8 mouse cellular contexts compared by ENCODE assay signal in the genomic region with DNA sequence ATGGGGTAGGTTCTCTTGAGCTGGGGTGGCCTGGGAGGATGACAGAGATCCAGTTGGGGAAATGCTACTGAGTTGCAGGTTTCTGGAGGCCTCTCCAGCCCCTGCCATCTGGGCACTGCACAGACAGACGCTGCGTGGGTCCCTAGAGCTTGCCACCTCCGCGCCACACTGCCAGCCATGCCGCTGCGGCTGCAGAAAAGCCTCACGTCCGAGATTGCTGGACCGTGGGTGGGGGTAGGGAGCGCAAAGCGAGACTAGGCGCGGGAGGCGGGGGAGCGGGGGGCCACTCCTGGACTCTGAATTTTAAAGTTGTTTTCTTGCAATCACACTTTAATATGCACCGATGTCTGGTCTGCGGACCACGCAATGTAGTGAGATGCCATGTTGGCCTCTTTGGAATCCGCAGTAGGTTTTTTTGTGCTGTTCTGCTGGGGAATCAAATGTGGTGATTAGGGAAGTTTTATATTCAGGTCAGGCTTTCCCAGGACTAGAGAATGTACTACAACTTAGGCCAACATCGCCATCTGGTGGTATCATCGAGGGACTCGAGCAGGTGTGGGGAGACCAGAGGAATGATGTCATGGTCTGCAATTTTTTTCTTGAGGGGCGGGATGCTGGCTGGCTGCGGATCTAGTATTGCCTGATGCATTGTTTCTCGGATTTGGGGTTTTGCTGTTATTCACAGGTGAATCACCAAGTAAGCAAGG. TPM values are rescaled to one million over a fixed set of nuclear protein-coding genes. Genes with fewer than 3 reads are reported as not detected.
A peak's percentile ranks its signal among the peaks of the same experiment; 100 is the strongest.
DNase-seq lines count a peak whose midpoint lies in the region; ATAC-seq and TF ChIP-seq lines count a peak whose summit lies in the region.

No protein-coding gene starts in this region.

- under 1% methylated on average over 25 of the region's 25 CpGs for WGBS in forebrain, embryonic 15.5 days
- WGBS in large intestine, adult 2 months: 8% methylated on average over 25 of the region's 25 CpGs
- 3% methylated on average over 25 of the region's 25 CpGs for WGBS in liver, embryonic 16.5 days (ENCODE audit: insufficient replicate concordance)
- 2% methylated on average over 25 of the region's 25 CpGs for WGBS in neural tube, embryonic 12.5 days
- WGBS in stomach, postnatal 0 days: 3% methylated on average over 25 of the region's 25 CpGs

- peak; percentile 75 for TF ChIP-seq CTCF in E14TG2a.4 (conservative IDR thresholded peaks at IDR 0.05; ENCODE audit: low read length)
- peak; percentile 95 for TF ChIP-seq CTCF in stomach, postnatal 0 days (IDR thresholded peaks at IDR 0.05; ENCODE audit: low read depth)

- H3K9ac ChIP-seq in forebrain, embryonic 15.5 days (replicated peaks): peak overlapping the region; percentile 38
- H3K9ac ChIP-seq in liver, embryonic 16.5 days (ENCODE audit: low read depth, low read length): peak overlapping the region; percentile 31; the same call in 1 of the 2 replicates
- peak overlapping the region; percentile 59 for H3K9ac ChIP-seq in neural tube, embryonic 12.5 days
- H3K9ac ChIP-seq in stomach, postnatal 0 days (ENCODE audit: low read length): no peak overlapping the region

- H3K27me3 ChIP-seq in E14TG2a.4 (ENCODE audit: insufficient read depth, low read length): peaks cover 47% of the 10 kb centered on the region
- H3K27me3 ChIP-seq in forebrain, embryonic 15.5 days: no peaks in the 10 kb centered on the region
- H3K27me3 ChIP-seq in liver, embryonic 16.5 days (ENCODE audit: control insufficient read depth, insufficient read depth, low read depth, low read length): peaks cover 2% of the 10 kb centered on the region; the same call in 1 of the 2 replicates
- H3K27me3 ChIP-seq in neural tube, embryonic 12.5 days (replicated peaks): no peaks in the 10 kb centered on the region
- H3K27me3 ChIP-seq in stomach, postnatal 0 days (ENCODE audit: control insufficient read depth, insufficient read depth, low read length): no peaks in the 10 kb centered on the region

- no peaks in the 10 kb centered on the region for H3K36me3 ChIP-seq in E14TG2a.4 (ENCODE audit: insufficient read depth, low read length)
- no peaks in the 10 kb centered on the region for H3K36me3 ChIP-seq in forebrain, embryonic 15.5 days
- no peaks in the 10 kb centered on the region for H3K36me3 ChIP-seq in liver, embryonic 16.5 days (ENCODE audit: control insufficient read depth, insufficient read depth)
- no peaks in the 10 kb centered on the region for H3K36me3 ChIP-seq in neural tube, embryonic 12.5 days
- H3K36me3 ChIP-seq in stomach, postnatal 0 days (ENCODE audit: control insufficient read depth, insufficient read depth, low read length): no peaks in the 10 kb centered on the region

- intact Hi-C loops in heart, postnatal 14 days (cut with DNase I): loop anchor here (1.0 to 10.0 kb wide), 4 partner anchors 525 to 1293 kb away; no protein-coding TSS in a partner anchor

- peaks cover 20% of the 10 kb centered on the region for H3K4me1 ChIP-seq in E14TG2a.4 (replicated peaks; ENCODE audit: low read depth, low read length)
- peaks cover 28% of the 10 kb centered on the region for H3K4me1 ChIP-seq in forebrain, embryonic 15.5 days
- H3K4me1 ChIP-seq in liver, embryonic 16.5 days (ENCODE audit: control insufficient read depth, low read depth, low read length): no peaks in the 10 kb centered on the region; the same call in 1 of the 2 replicates
- H3K4me1 ChIP-seq in neural tube, embryonic 12.5 days: peaks cover 10% of the 10 kb centered on the region
- H3K4me1 ChIP-seq in stomach, postnatal 0 days (replicated peaks; ENCODE audit: control insufficient read depth, insufficient read depth): peaks cover 2% of the 10 kb centered on the region; the same call in 1 of the 2 replicates

- peak overlapping the region; percentile 76 for H3K4me3 ChIP-seq in E14TG2a.4 (replicated peaks; ENCODE audit: low read length)
- H3K4me3 ChIP-seq in forebrain, embryonic 15.5 days: peak overlapping the region; percentile 35
- peak overlapping the region; percentile 35 for H3K4me3 ChIP-seq in liver, embryonic 16.5 days (ENCODE audit: low read depth, low read length)
- peak overlapping the region; percentile 32 for H3K4me3 ChIP-seq in neural tube, embryonic 12.5 days
- peak overlapping the region; percentile 27 for H3K4me3 ChIP-seq in stomach, postnatal 0 days (ENCODE audit: low read depth, low read length)

- DNase-seq in c-Kit-positive CD71-positive TER-119-positive erythroid progenitor cells, embryonic 14.5 days (ENCODE audit: low spot score): peak; percentile 29
- DNase-seq in heart, postnatal 14 days: peak; percentile 86 to 93
- peak; percentile 79 for DNase-seq in large intestine, adult 2 months (ENCODE audit: low read depth, low spot score)
- peak; percentile 90 for DNase-seq in stomach, postnatal 0 days (ENCODE audit: low spot score)

- H3K27ac ChIP-seq in forebrain, embryonic 15.5 days (replicated peaks): peak overlapping the region; percentile 86
- H3K27ac ChIP-seq in liver, embryonic 16.5 days (ENCODE audit: low read length): no peak overlapping the region
- H3K27ac ChIP-seq in neural tube, embryonic 12.5 days: peak overlapping the region; percentile 70; the same call in 1 of the 2 replicates
- no peak overlapping the region for H3K27ac ChIP-seq in stomach, postnatal 0 days (replicated peaks)

- H3K4me2 ChIP-seq in forebrain, embryonic 15.5 days (replicated peaks): peak overlapping the region; percentile 58
- peak overlapping the region; percentile 61 for H3K4me2 ChIP-seq in liver, embryonic 16.5 days (ENCODE audit: low read depth, low read length)
- H3K4me2 ChIP-seq in neural tube, embryonic 12.5 days (replicated peaks): peak overlapping the region; percentile 67
- peak overlapping the region; percentile 60 for H3K4me2 ChIP-seq in stomach, postnatal 0 days (replicated peaks; ENCODE audit: low read depth)

- H3K9me3 ChIP-seq in E14TG2a.4 (ENCODE audit: low read length): peaks cover 7% of the 10 kb centered on the region; the same call in 1 of the 2 replicates
- H3K9me3 ChIP-seq in forebrain, embryonic 15.5 days: no peaks in the 10 kb centered on the region
- H3K9me3 ChIP-seq in liver, embryonic 16.5 days (replicated peaks; ENCODE audit: control insufficient read depth, low read length): no peaks in the 10 kb centered on the region
- no peaks in the 10 kb centered on the region for H3K9me3 ChIP-seq in neural tube, embryonic 12.5 days
- H3K9me3 ChIP-seq in stomach, postnatal 0 days (ENCODE audit: control insufficient read depth, low read length): no peaks in the 10 kb centered on the region

- no peak for TF ChIP-seq EP300 in stomach, postnatal 0 days (optimal IDR thresholded peaks at IDR 0.05)

- ATAC-seq in forebrain, embryonic 15.5 days (replicated peaks): peak; percentile 97
- no peak for ATAC-seq in liver, embryonic 16.5 days (ENCODE audit: low read depth)
- ATAC-seq in neural tube, embryonic 12.5 days (ENCODE audit: low FRiP score, low read depth): peak; percentile 96
- peak; percentile 95 for ATAC-seq in stomach, postnatal 0 days (ENCODE audit: low FRiP score, low TSS enrichment)

RNA-seq across cellular contexts. Expression of gene Ly86, which starts 32.6 kb away (rescaled TPM):
- 5.5 and 6.0 TPM in 2 replicates for polyA plus RNA-seq in forebrain, embryonic 15.5 days (2015; fragmentation: Nextera tagmentation; extraction: Ambion mirVana)
- 1 to 10 TPM; 3.1 to 3.3 TPM for total RNA-seq in heart, postnatal 14 days (2021)
- polyA plus RNA-seq in large intestine, adult 2 months (2012; rRNA removed): 9.6 and 10.0 TPM in 2 replicates
- 13.6 and 16.6 TPM in 2 replicates for polyA plus RNA-seq in liver, embryonic 16.5 days (2015; fragmentation: Nextera tagmentation; extraction: Ambion mirVana)
- polyA plus RNA-seq in neural tube, embryonic 12.5 days (2016; fragmentation: Nextera tagmentation; extraction: Ambion mirVana): 6.7 and 7.0 TPM in 2 replicates
- polyA plus RNA-seq in stomach, postnatal 0 days (2015; fragmentation: Nextera tagmentation; extraction: Ambion mirVana): 7.4 TPM in 2 replicates

Comparison
In these comparisons a context has a peak if more than half of its experiments do, and no peak if none do; other contexts are left out.
1. DNase-seq: peak in every context shown above with its lines; median percentile 90 in stomach, postnatal 0 days; 90 in heart, postnatal 14 days; 79 in large intestine, adult 2 months; 29 in c-Kit-positive CD71-positive TER-119-positive erythroid progenitor cells, embryonic 14.5 days.
2. H3K27ac ChIP-seq: peak in forebrain, embryonic 15.5 days (single experiment) and neural tube, embryonic 12.5 days (single experiment); none in liver, embryonic 16.5 days (single experiment) and stomach, postnatal 0 days (single experiment).
3. Peak in every context shown above with its lines, with median percentiles within 50 percentile points of each other: H3K4me3 ChIP-seq and H3K4me2 ChIP-seq.